Mouse (Mus musculus) adipose tissue, adult 10 weeks (tissue): Measurements from ENCODE around the gene Vmn2r91. TPM values are rescaled to one million over a fixed set of nuclear protein-coding genes. Genes with fewer than 3 reads are reported as not detected.

Experiments used
- polyA plus RNA-seq: library from polyadenylated mRNA; stranded (reverse); fragments of 350-450 nt; fragmentation: Illumina TruSeq; extraction: RNeasy Lipid Tissue Mini Kit (QIAGEN cat#74804); gene quantifications from one replicate; pipeline ENCODE4 v1.2.3, GENCODE M21; 2014; ENCODE audit warnings: low read depth, low replicate concordance

Gene Vmn2r91
- polyA plus RNA-seq: not detected

DNA sequence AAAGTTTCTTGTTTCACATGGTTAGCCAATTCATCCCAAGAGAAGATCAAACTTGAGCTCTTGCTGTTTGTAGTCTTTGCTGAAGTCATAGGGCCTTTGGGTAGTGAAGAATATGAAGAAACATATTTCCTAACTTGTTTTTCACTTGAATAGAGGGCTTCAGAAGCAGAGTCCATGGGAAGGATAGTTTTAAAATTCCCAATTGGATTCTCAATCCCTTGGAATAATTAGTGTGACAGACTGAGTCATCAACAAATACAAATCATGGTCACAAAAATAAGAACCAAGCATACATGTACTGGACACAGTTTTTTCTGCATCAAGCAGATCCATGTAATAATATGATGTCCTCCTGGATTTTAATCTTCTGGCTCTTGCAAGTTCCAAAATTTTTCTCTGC is at the start of gene Vmn2r91:
Gene Vmn2r91, plus strand, starts transcription at position 301 of the 400 bp plus-strand sequence.

DNA sequence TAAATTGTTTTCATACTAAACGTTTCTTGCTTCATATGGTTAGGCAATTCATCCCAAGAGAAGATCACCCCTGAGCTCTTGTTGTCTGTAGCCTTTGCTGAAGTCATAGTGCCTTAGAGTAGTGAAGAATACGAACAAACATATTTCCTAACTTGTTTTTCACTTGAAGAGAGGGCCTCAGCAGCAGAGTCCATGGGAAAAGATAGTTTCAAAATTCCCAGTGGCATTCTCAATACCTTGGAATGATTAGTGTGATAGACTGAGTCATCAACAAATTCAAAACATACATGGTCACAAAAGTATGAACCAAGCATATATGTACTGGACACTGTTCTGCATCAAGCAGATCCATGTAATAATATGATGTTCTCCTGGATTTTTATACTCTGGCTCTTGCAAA is 35.7 kb upstream of the Vmn2r91 start, which contains the start of gene Vmn2r124:
Gene Vmn2r124, plus strand, starts transcription at position 301 of the 400 bp plus-strand sequence.

DNA sequence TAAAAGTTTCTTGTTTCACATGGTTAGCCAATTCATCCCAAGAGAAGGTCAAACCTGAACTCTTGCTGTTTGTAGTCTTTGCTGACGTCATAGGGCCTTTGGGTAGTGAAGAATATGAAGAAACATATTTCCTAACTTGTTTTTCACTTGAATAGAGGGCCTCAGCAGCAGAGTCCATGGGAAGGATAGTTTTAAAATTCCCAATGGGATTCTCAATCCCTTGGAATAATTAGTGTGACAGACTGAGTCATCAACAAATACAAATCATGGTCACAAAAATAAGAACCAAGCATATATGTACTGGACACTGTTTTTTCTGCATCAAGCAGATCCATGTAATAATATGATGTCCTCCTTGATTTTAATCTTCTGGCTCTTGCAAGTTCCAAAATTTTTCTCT is 66.8 kb downstream of the Vmn2r91 start, which contains the start of gene Vmn2r92:
Gene Vmn2r92, plus strand, starts transcription at position 301 of the 400 bp plus-strand sequence.

Other genes starting within 250 kb of the Vmn2r91 start
- 0.16 TPM for gene Has1, start 229.8 kb upstream of the Vmn2r91 start, polyA plus RNA-seq
- 0.62 TPM for gene Fpr1, start 201.1 kb upstream of the Vmn2r91 start, polyA plus RNA-seq
- 0.63 TPM for gene Fpr2, start 197.2 kb upstream of the Vmn2r91 start, polyA plus RNA-seq
- gene Fpr3, start 197.2 kb upstream of the Vmn2r91 start, polyA plus RNA-seq: not detected
- not detected for gene Fpr-rs4, start 63.3 kb upstream of the Vmn2r91 start, polyA plus RNA-seq
- gene Vmn2r124, start 35.6 kb upstream of the Vmn2r91 start, polyA plus RNA-seq: not detected
- not detected for gene Vmn2r92, start 66.9 kb downstream of the Vmn2r91 start, polyA plus RNA-seq
- not detected for gene Vmn2r94, start 192.7 kb downstream of the Vmn2r91 start, polyA plus RNA-seq
- not detected for gene Vmn2r93, start 213.1 kb downstream of the Vmn2r91 start, polyA plus RNA-seq